Mouse (Mus musculus): ENCODE results near the gene Mettl7a3. TPM values are rescaled to one million over a fixed set of nuclear protein-coding genes. Genes with fewer than 3 reads are reported as not detected.

Mettl7a3 gene
- polyA plus RNA-seq, 1 experiment from 2014 or later: not detected

Other genes starting within 250 kb of the Mettl7a3 start
- 44.5 and 46.2 TPM in 2 replicates for gene Atf1, start 107.1 kb upstream of the Mettl7a3 start, polyA plus RNA-seq (2015; fragmentation: Nextera tagmentation; extraction: Ambion mirVana)
- gene Tmprss12, start 54.1 kb upstream of the Mettl7a3 start, polyA plus RNA-seq (2015; fragmentation: Nextera tagmentation; extraction: Ambion mirVana): not detected in 2 replicates
- gene Mettl7a1, start 30.8 kb upstream of the Mettl7a3 start, polyA plus RNA-seq (2015; fragmentation: Nextera tagmentation; extraction: Ambion mirVana): 14.6 and 19.2 TPM in 2 replicates
- 0.16 and 0.29 TPM in 2 replicates for gene Methig1, start 18.2 kb downstream of the Mettl7a3 start, polyA plus RNA-seq (2015; fragmentation: Nextera tagmentation; extraction: Ambion mirVana)
- not detected in 2 replicates for gene Mettl7a2, start 18.3 kb downstream of the Mettl7a3 start, polyA plus RNA-seq (2015; fragmentation: Nextera tagmentation; extraction: Ambion mirVana)
- gene Higd1c, start 29.6 kb downstream of the Mettl7a3 start, polyA plus RNA-seq (2015; fragmentation: Nextera tagmentation; extraction: Ambion mirVana): not detected in 2 replicates
- gene Gm5475, start 87.2 kb downstream of the Mettl7a3 start, polyA plus RNA-seq (2015; fragmentation: Nextera tagmentation; extraction: Ambion mirVana): 0.06 and 0.19 TPM in 2 replicates
- gene Slc11a2, start 90.1 kb downstream of the Mettl7a3 start, polyA plus RNA-seq (2015; fragmentation: Nextera tagmentation; extraction: Ambion mirVana): 22.3 and 23.6 TPM in 2 replicates
- gene Letmd1, start 134.1 kb downstream of the Mettl7a3 start, polyA plus RNA-seq (2015; fragmentation: Nextera tagmentation; extraction: Ambion mirVana): 23.9 and 26.1 TPM in 2 replicates
- 9.5 and 10.6 TPM in 2 replicates for gene Csrnp2, start 160.6 kb downstream of the Mettl7a3 start, polyA plus RNA-seq (2015; fragmentation: Nextera tagmentation; extraction: Ambion mirVana)
- gene Tfcp2, start 217.1 kb downstream of the Mettl7a3 start, polyA plus RNA-seq (2015; fragmentation: Nextera tagmentation; extraction: Ambion mirVana): 22.3 and 23.0 TPM in 2 replicates